In genomic region chr3:96196437-96197128, GRCm38 (mm10) we compare ENCODE assay signal across 1 mouse cellular context.
TF ChIP-seq lines count a peak whose summit lies in the region.

No protein-coding gene starts in this region.

TF ChIP-seq in CH12.LX, 34 proteins besides CTCF, POLR2A, EP300 and RAD21 (continued from another document):
- TF ChIP-seq RCOR1 (conservative IDR thresholded peaks at IDR 0.05; ENCODE audit: low read depth, low read length) (no peak), UBTF (IDR thresholded peaks at IDR 0.05; ENCODE audit: low read depth, low read length) (no peak)
